Mouse (Mus musculus): ENCODE measurements around the gene Ppp1r3g.
"Not testable (repeated sequence)": the region's sequence is repeated elsewhere in the genome, so short reads cannot be mapped to it uniquely, and the experiment has no call there.

The Ppp1r3g gene

GRCm38 (mm10) chr13:35958539-35958938 is at the start of gene Ppp1r3g:
TSS of gene Ppp1r3g (plus strand) at chr13:35958839.
- no peak for DNase-seq

- DNase-seq: no peak
Observed at GRCm38 (mm10) chr13:35911476-35911875, 47.2 kb upstream of the Ppp1r3g start.

GRCm38 (mm10) chr13:35937991-35938390 is 20.6 kb upstream of the Ppp1r3g start:
- DNase-seq: no peak

GRCm38 (mm10) chr13:35939871-35940665 is 18.6 kb upstream of the Ppp1r3g start:
- no peak for DNase-seq

- DNase-seq: no peak
Observed at GRCm38 (mm10) chr13:35940934-35941333, 17.7 kb upstream of the Ppp1r3g start.

- no peak for DNase-seq
Observed at GRCm38 (mm10) chr13:35946659-35947353, 11.8 kb upstream of the Ppp1r3g start.

GRCm38 (mm10) chr13:35947354-35948000 is 11.2 kb upstream of the Ppp1r3g start:
- DNase-seq: peak; percentile 75

- DNase-seq: no peak
Observed at GRCm38 (mm10) chr13:35949814-35950455, 8.7 kb upstream of the Ppp1r3g start.

- DNase-seq: no peak
Observed at GRCm38 (mm10) chr13:35959391-35960067, 890 bp downstream of the Ppp1r3g start.

- no peak for DNase-seq
Observed at GRCm38 (mm10) chr13:35963583-35963982, 4.9 kb downstream of the Ppp1r3g start.

- no peak for DNase-seq
Observed at GRCm38 (mm10) chr13:35967690-35968089, 9.1 kb downstream of the Ppp1r3g start.

- no peak for DNase-seq
Observed at GRCm38 (mm10) chr13:35968131-35968718, 9.6 kb downstream of the Ppp1r3g start.

GRCm38 (mm10) chr13:35968719-35969430 is 10.2 kb downstream of the Ppp1r3g start:
- no peak for DNase-seq

GRCm38 (mm10) chr13:35969431-35969721 is 10.7 kb downstream of the Ppp1r3g start:
- DNase-seq: no peak

GRCm38 (mm10) chr13:35969829-35970228 is 11.2 kb downstream of the Ppp1r3g start:
- DNase-seq: no peak

GRCm38 (mm10) chr13:35976912-35977311 is 18.3 kb downstream of the Ppp1r3g start:
- DNase-seq: no peak

GRCm38 (mm10) chr13:35980471-35980870 is 21.8 kb downstream of the Ppp1r3g start:
- DNase-seq: no peak

GRCm38 (mm10) chr13:35982985-35983384 is 24.3 kb downstream of the Ppp1r3g start:
- DNase-seq: no peak

- DNase-seq: no peak
Observed at GRCm38 (mm10) chr13:35989329-35989728, 30.7 kb downstream of the Ppp1r3g start.

- DNase-seq: not testable (repeated sequence)
Observed at GRCm38 (mm10) chr13:35991185-35991584, 32.5 kb downstream of the Ppp1r3g start.

- DNase-seq: peak; percentile 40
Observed at GRCm38 (mm10) chr13:35994067-35994466, 35.4 kb downstream of the Ppp1r3g start.

GRCm38 (mm10) chr13:35995231-35995630 is 36.6 kb downstream of the Ppp1r3g start:
- DNase-seq: no peak

All from cerebellum, adult 9-10 months (tissue).